Mouse (Mus musculus) layer of hippocampus, adult 2 months (tissue): Measurements from ENCODE around the gene Cntrl. TPM values are rescaled to one million over a fixed set of nuclear protein-coding genes. Genes with fewer than 3 reads are reported as not detected.

Source experiments
- DNase-seq, 2 experiments: peaks; one replicate each; pipeline ENCODE4 v3.0.0; 2022; ENCODE audit warnings: low spot score in 2 of 2
- H3K27ac ChIP-seq: fragments of 200-600 bp; 2 replicates; pipeline ENCODE4 v1.8.1; 2022
- H3K4me3 ChIP-seq: fragments of 200-600 bp; 2 replicates; pipeline ENCODE4 v1.8.1; 2022; ENCODE audit warnings: mild to moderate bottlenecking
- CTCF ChIP-seq: fragments of 200-600 bp; conservative IDR thresholded peaks from 2 replicates; pipeline ENCODE4 v1.8.1; 2022; ENCODE audit warnings: antibody characterized with exemption, mild to moderate bottlenecking, moderate library complexity
- total RNA-seq, 2 experiments: library from RNA; stranded (reverse); gene quantifications; 2 replicates each; pipeline ENCODE4 v1.2.3; 2021

Cntrl gene
- total RNA-seq, 2 experiments from 2014 or later = 9.2 to 12.9 TPM

DNA sequence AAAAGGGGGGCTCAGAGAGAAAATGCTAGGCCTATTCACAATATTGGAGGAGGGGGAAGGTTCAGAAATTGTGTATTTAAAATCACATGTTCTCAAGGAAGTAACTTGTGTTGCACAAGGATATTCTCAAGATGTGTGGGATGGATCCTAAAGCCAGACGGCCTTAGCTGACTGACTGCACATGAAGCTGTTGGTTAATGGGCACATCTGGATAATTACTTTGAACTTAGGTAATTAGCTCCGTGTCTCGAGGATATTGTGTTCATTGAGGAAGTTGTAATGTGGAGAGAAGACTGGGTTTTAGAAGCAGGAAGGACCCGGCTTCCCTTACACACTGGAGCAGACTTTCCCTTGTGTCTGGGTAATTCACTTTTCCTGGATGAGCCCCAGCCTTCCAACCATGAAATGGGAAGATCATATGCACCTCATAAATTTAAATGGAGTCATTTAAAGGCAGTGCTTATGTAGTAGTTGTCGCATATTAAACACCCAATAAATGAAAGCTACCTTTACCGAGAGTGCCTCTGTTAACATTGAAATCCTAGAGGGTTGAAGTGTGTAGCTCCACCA, 113.6 kb downstream of the Cntrl start:
- TF ChIP-seq CTCF = no peak
- no peak overlapping the region for H3K4me3 ChIP-seq
- H3K27ac ChIP-seq = no peak overlapping the region
- DNase-seq = no peak

GRCm38 (mm10) chr2:35224285-35224684, 115.0 kb downstream of the Cntrl start:
- Histone ChIP-seq H3K27ac (no peak overlapping the region), H3K4me3 (no peak overlapping the region)
- no peak for DNase-seq
- TF ChIP-seq CTCF = no peak

- Histone ChIP-seq H3K27ac (no peak overlapping the region), H3K4me3 (no peak overlapping the region)
- TF ChIP-seq CTCF = no peak
- DNase-seq = no peak
These were observed 118.9 kb downstream of the Cntrl start for GRCm38 (mm10) chr2:35228145-35228544.

Other genes with a start within 250 kb of the Cntrl start
- under 1 TPM; 0.15 to 0.41 TPM for gene Cutal, start 235.1 kb upstream of the Cntrl start, total RNA-seq
- 10 to 100 TPM; 36.1 to 43.1 TPM for gene Psmd5, start 234.5 kb upstream of the Cntrl start, total RNA-seq
- gene Phf19, start 195.5 kb upstream of the Cntrl start, total RNA-seq = 1 to 10 TPM; 1.1 to 1.2 TPM
- gene Traf1, start 147.7 kb upstream of the Cntrl start, total RNA-seq = 1 to 10 TPM; 3.5 to 3.8 TPM
- not detected for gene Hc, start 48.1 kb upstream of the Cntrl start, total RNA-seq
- gene AI182371, start 7.9 kb upstream of the Cntrl start, total RNA-seq = under 1 TPM; 0.44 to 0.61 TPM
- 100 to 1,000 TPM; 234 to 238 TPM for gene Rab14, start 91.6 kb downstream of the Cntrl start, total RNA-seq
- gene Gsn, start 146.9 kb downstream of the Cntrl start, total RNA-seq = 10 to 100 TPM; 46.5 to 49.1 TPM
- gene Stom, start 227.5 kb downstream of the Cntrl start, total RNA-seq = 1 to 10 TPM; 6.0 to 7.9 TPM